Mouse (Mus musculus): Measurements from ENCODE around the gene Klf1. TPM values are rescaled to one million over a fixed set of nuclear protein-coding genes. Genes with fewer than 3 reads are reported as not detected.

The Klf1 gene
- polyA plus RNA-seq, 1 experiment from 2014 or later = 1.1 TPM

GRCm38 (mm10) chr8:84909162-84909767 is 7.5 kb downstream of the Klf1 start:
- TF ChIP-seq CTCF (IDR thresholded peaks at IDR 0.05; ENCODE audit: low read depth) = no peak
- peaks cover 15% of the 10 kb centered on the region; the same call in 1 of the 2 replicates for H3K4me1 ChIP-seq (replicated peaks; ENCODE audit: insufficient read depth, low read length)
- DNase-seq (ENCODE audit: low spot score) (no peak), ATAC-seq (replicated peaks; ENCODE audit: low FRiP score, low read depth) (no peak)
- peak overlapping the region; percentile 58 for H3K9ac ChIP-seq (ENCODE audit: low read depth, low read length)
- no peaks in the 10 kb centered on the region for H3K9me3 ChIP-seq (replicated peaks; ENCODE audit: low read length)
- peak overlapping the region; percentile 47 for H3K4me3 ChIP-seq (replicated peaks; ENCODE audit: low read depth, low read length)
- peak overlapping the region; percentile 90 for H3K4me2 ChIP-seq (ENCODE audit: low read length)
- no peaks in the 10 kb centered on the region for H3K36me3 ChIP-seq (ENCODE audit: insufficient read depth, low read length)
- 52% methylated on average over 20 of the region's 20 CpGs for WGBS
- peaks cover 9% of the 10 kb centered on the region for H3K27me3 ChIP-seq (ENCODE audit: insufficient read depth, low read length)
- H3K27ac ChIP-seq = no peak overlapping the region

- no peaks in the 10 kb centered on the region for H3K36me3 ChIP-seq (ENCODE audit: insufficient read depth, low read length)
- TF ChIP-seq CTCF (IDR thresholded peaks at IDR 0.05; ENCODE audit: low read depth) = no peak
- H3K27me3 ChIP-seq (ENCODE audit: insufficient read depth, low read length) = peaks cover 9% of the 10 kb centered on the region
- no peaks in the 10 kb centered on the region for H3K9me3 ChIP-seq (replicated peaks; ENCODE audit: low read length)
- H3K9ac ChIP-seq (ENCODE audit: low read depth, low read length) = no peak overlapping the region
- no peak overlapping the region for H3K4me3 ChIP-seq (replicated peaks; ENCODE audit: low read depth, low read length)
- ATAC-seq (replicated peaks; ENCODE audit: low FRiP score, low read depth) = no peak
- no peak for DNase-seq (ENCODE audit: low spot score)
- no peak overlapping the region for H3K4me2 ChIP-seq (ENCODE audit: low read length)
- no peak overlapping the region for H3K27ac ChIP-seq
- WGBS = 62% methylated on average over 5 of the region's 5 CpGs
- peaks cover 15% of the 10 kb centered on the region; the same call in 1 of the 2 replicates for H3K4me1 ChIP-seq (replicated peaks; ENCODE audit: insufficient read depth, low read length)
Measured at GRCm38 (mm10) chr8:84909949-84910348, 8.2 kb downstream of the Klf1 start.

DNA sequence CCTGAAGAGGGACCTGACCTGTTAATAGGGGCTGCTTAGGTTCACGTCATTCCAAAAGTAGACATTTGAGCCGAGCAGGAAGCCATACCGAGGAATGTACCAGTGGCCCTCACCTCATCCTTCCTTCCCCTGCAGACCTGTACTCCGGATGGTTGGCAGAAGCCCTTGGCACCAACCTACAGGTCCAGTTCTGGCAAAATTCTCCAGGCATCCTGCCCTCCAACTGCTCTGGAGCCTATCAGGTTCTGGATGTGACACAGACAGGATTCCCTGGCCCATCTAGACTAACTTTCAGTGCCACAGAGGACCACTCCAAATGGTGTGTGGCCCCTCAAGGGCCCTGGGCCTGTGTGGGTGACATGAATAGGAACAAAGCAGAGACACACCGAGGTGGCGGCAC is 8.8 kb downstream of the Klf1 start:
- H3K4me3 ChIP-seq (replicated peaks; ENCODE audit: low read depth, low read length) = no peak overlapping the region
- whole genome bisulfite sequencing = 86% methylated on average over 6 of the region's 6 CpGs
- no peaks in the 10 kb centered on the region for H3K9me3 ChIP-seq (replicated peaks; ENCODE audit: low read length)
- peaks cover 9% of the 10 kb centered on the region for H3K27me3 ChIP-seq (ENCODE audit: insufficient read depth, low read length)
- no peak overlapping the region for H3K4me2 ChIP-seq (ENCODE audit: low read length)
- ATAC-seq (replicated peaks; ENCODE audit: low FRiP score, low read depth) (no peak), DNase-seq (ENCODE audit: low spot score) (no peak)
- no peaks in the 10 kb centered on the region for H3K36me3 ChIP-seq (ENCODE audit: insufficient read depth, low read length)
- H3K4me1 ChIP-seq (replicated peaks; ENCODE audit: insufficient read depth, low read length) = peaks cover 15% of the 10 kb centered on the region; the same call in 1 of the 2 replicates
- TF ChIP-seq CTCF (IDR thresholded peaks at IDR 0.05; ENCODE audit: low read depth) = no peak
- H3K27ac ChIP-seq = no peak overlapping the region
- no peak overlapping the region for H3K9ac ChIP-seq (ENCODE audit: low read depth, low read length)

GRCm38 (mm10) chr8:84911854-84912253 is 10.1 kb downstream of the Klf1 start:
- Histone ChIP-seq H3K4me1 (replicated peaks; ENCODE audit: insufficient read depth, low read length) (peaks cover 15% of the 10 kb centered on the region; the same call in 1 of the 2 replicates), H3K9ac (ENCODE audit: low read depth, low read length) (no peak overlapping the region), H3K27ac (no peak overlapping the region), H3K4me2 (ENCODE audit: low read length) (no peak overlapping the region), H3K27me3 (ENCODE audit: insufficient read depth, low read length) (peaks cover 9% of the 10 kb centered on the region), H3K4me3 (replicated peaks; ENCODE audit: low read depth, low read length) (no peak overlapping the region), H3K36me3 (ENCODE audit: insufficient read depth, low read length) (no peaks in the 10 kb centered on the region), H3K9me3 (replicated peaks; ENCODE audit: low read length) (no peaks in the 10 kb centered on the region)
- no peak for TF ChIP-seq CTCF (IDR thresholded peaks at IDR 0.05; ENCODE audit: low read depth)
- 86% methylated on average over 9 of the region's 9 CpGs for WGBS
- DNase-seq (ENCODE audit: low spot score) (no peak), ATAC-seq (replicated peaks; ENCODE audit: low FRiP score, low read depth) (no peak)

DNA sequence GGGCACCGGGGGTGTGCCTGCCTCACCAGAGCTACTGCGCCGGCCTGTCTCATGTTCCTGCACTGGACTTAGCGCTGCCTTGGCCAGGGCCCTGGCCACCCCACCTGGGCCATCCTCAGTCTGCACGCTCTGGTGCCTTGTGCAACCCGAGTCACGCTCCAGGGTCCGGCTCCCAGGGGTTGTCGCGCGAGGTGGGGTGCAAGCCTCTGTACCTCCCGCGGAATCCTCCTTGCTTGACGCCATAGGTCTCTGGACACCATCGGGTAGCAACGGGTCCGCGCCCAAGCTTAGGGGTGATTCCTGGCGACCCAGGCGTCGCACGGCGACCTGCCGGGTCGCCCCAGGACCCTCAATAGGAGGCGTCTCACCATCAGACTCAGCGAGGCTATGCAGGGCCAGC is 10.7 kb downstream of the Klf1 start:
- H3K4me1 ChIP-seq (replicated peaks; ENCODE audit: insufficient read depth, low read length) = peaks cover 15% of the 10 kb centered on the region; the same call in 1 of the 2 replicates
- H3K36me3 ChIP-seq (ENCODE audit: insufficient read depth, low read length) = no peaks in the 10 kb centered on the region
- no peak overlapping the region for H3K27ac ChIP-seq
- no peak for ATAC-seq (replicated peaks; ENCODE audit: low FRiP score, low read depth)
- peak overlapping the region; percentile 68 for H3K4me2 ChIP-seq (ENCODE audit: low read length)
- no peak for DNase-seq (ENCODE audit: low spot score)
- TF ChIP-seq CTCF (IDR thresholded peaks at IDR 0.05; ENCODE audit: low read depth) = no peak
- H3K9ac ChIP-seq (ENCODE audit: low read depth, low read length) = no peak overlapping the region
- peaks cover 9% of the 10 kb centered on the region for H3K27me3 ChIP-seq (ENCODE audit: insufficient read depth, low read length)
- H3K4me3 ChIP-seq (replicated peaks; ENCODE audit: low read depth, low read length) = peak overlapping the region; percentile 34
- H3K9me3 ChIP-seq (replicated peaks; ENCODE audit: low read length) = no peaks in the 10 kb centered on the region
- WGBS = 19% methylated on average over 27 of the region's 27 CpGs

DNA sequence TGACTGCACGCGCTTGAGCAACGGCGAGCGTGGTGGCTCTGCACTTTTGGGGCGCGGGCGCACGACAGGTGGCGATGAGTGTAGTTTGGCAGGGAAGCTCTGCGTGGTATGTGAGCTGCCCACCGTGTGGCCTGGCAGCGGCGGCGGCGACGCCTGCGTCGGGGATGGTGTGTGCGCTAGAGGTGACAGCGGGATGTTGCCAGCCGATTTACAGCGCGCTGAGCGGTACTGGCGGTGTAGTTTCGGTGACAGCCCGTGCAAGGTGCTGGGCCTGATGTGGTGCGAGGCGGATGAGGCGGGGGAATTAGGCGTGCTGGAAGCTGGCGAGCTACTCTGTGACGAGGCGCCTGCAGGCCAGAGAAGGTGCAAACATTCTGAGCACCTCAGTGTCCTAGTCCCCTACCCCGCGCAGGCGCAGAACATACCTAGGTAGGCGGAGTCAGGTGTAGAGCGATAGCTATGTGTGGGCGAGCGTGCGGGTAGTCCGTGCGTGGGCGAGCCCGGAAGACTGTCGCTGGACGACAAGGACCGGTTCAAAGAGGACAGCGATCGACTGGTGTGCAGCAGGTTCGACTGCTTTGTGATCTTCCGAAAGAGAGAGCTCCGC is 11.3 kb downstream of the Klf1 start:
- peak; percentile 79 for DNase-seq (ENCODE audit: low spot score)
- under 1% methylated on average over 55 of the region's 55 CpGs for WGBS
- H3K36me3 ChIP-seq (ENCODE audit: insufficient read depth, low read length) = no peaks in the 10 kb centered on the region
- no peak overlapping the region for H3K27ac ChIP-seq
- no peaks in the 10 kb centered on the region for H3K9me3 ChIP-seq (replicated peaks; ENCODE audit: low read length)
- peak overlapping the region; percentile 24; the same call in 1 of the 2 replicates for H3K9ac ChIP-seq (ENCODE audit: low read depth, low read length)
- peaks cover 15% of the 10 kb centered on the region; the same call in 1 of the 2 replicates for H3K4me1 ChIP-seq (replicated peaks; ENCODE audit: insufficient read depth, low read length)
- H3K27me3 ChIP-seq (ENCODE audit: insufficient read depth, low read length) = peaks cover 12% of the 10 kb centered on the region
- H3K4me3 ChIP-seq (replicated peaks; ENCODE audit: low read depth, low read length) = peak overlapping the region; percentile 34
- H3K4me2 ChIP-seq (ENCODE audit: low read length) = peak overlapping the region; percentile 68
- peak; percentile 52 for ATAC-seq (replicated peaks; ENCODE audit: low FRiP score, low read depth)
- no peak for TF ChIP-seq CTCF (IDR thresholded peaks at IDR 0.05; ENCODE audit: low read depth)
